Mouse (Mus musculus) left cerebral cortex, postnatal 14 days (tissue): ENCODE data around the gene Ccdc32. TPM values are rescaled to one million over a fixed set of nuclear protein-coding genes. Genes with fewer than 3 reads are reported as not detected.

Source experiments
- DNase-seq, 2 experiments: peaks; one replicate each; pipeline ENCODE4 v3.0.0; 2021 to 2022; ENCODE audit warnings: low spot score in 2 of 2, mixed read lengths in 1 of 2
- intact Hi-C: fragments of 180-260 bp; cut with DNase I; formaldehyde crosslinking; loops from one replicate; pipeline ENCODE4 v1.15.1; 2025
- long read RNA-seq, 2 experiments: library from polyadenylated mRNA; stranded (forward); transcript quantifications; one replicate each; pipeline ENCODE4 v2.0.0; 2021
- total RNA-seq, 2 experiments: library from RNA; stranded (reverse); gene quantifications; 2 replicates each; pipeline ENCODE4 v1.2.3; 2021

Ccdc32 gene
- 10 to 100 TPM; 60.2 TPM for total RNA-seq
- long read RNA-seq, experiment 1, transcript Ccdc32-201 (4 exons, 1,870 nt), result major isoform, 73 of 141 reads
- long read RNA-seq, experiment 1, partial matches to known transcripts, result 4 of 141 reads
- long read RNA-seq, experiment 1, other reads (novel, unspliced or antisense), result 64 of 141 reads
- long read RNA-seq, experiment 2, transcript Ccdc32-201 (4 exons, 1,870 nt), result major isoform, 54 of 99 reads
- long read RNA-seq, experiment 2, partial matches to known transcripts, result 5 of 99 reads
- long read RNA-seq, experiment 2, other reads (novel, unspliced or antisense), result 40 of 99 reads

DNA sequence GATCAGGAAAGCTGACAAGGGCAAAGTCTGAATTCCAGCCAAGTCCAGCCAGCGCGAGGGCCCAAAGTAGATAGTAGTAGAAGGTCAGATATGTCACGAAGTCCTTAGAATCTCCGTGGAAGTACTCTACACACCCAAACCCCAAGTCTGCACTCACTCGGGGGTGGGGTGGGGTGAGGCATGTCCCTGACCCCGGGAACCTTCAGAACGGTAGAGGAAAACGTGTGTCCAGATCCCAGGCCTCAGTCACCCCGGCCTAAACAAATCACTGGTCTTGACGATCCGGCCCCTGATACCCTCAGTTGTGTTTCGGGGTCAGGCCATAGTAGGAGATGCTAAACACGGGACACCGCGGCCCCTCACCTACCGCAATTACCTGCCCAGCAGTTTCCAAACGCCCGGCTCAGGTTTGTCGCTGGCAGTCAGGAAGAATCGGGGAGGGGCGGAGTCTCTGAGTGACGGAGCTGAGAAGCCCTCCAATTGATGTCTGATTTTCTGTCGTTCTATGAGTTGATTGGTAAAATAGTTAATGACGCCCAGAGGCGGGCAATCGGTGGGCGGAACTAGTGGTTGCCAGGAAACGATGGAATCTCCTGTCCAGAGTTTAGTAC, at the start of gene Ccdc32:
TSS of gene Ccdc32 (minus strand) at position 453 of the 611 bp plus-strand sequence.
- DNase-seq, result peak; percentile 95 to 97
- intact Hi-C loops, result no loop called here

DNA sequence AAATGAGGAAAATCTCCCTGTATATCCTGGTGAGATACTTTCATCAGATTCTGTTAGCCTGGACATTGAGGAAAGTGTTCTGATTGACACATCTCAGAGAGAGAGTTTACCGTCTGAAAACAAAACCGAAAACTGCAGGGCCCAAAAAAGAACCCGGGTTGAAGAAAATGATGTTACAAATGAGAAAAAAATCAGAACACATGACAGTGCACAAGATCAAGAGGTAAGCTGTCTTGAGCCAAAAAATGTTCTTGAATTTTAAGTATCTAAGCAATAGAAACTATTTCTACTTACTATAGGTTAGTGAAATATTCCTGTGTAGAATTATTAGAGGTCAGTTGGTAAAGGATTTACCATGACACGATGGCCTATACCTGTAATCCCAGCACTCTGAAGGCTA, 43.2 kb upstream of the Ccdc32 start:
- no peak for DNase-seq
- intact Hi-C loops, result no loop called here

DNA sequence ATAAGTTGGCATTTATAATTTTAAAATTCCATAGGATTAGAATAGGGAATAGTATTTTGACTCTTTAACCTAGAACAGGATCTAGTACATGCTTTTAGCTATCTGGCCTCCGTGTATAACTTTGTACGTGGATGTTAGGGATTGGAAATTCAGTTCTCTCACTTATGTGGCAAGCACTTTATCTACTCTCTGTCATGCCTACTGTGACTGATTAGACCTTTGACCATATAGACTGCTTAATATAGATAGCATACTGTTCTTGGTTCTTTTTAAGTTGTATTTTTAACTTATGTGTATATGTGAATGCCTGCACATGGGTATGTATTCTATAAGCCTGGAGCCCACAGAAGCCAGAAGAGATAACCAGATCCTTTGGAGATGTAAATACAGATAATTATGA, 30.9 kb upstream of the Ccdc32 start:
- intact Hi-C loops, result no loop called here
- DNase-seq, result no peak

DNA sequence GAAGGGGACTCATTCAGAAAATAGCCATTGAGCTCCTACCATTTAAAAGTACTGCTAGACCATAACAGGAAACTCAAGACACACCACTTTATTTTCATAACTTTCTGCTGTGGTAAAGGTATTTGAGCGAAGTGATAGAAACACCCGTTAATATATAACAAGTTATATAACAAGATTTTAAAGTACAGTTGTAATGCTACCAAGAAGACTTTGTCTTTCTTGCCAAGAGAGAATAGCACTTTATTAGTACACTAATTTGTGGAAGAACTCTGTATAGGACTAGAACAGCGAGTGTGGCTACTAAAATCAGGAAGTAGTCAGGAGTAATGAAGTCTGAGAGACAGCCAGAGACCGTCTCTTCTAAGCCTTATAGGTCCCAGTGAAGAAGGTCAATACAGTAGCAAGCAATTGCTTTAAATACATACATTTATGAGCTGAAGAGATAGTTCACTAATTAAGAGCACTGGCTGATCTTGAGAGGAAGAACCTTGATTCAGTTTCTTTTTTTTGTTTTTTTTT, 21.0 kb upstream of the Ccdc32 start:
- no peak for DNase-seq
- intact Hi-C loops, result no loop called here

DNA sequence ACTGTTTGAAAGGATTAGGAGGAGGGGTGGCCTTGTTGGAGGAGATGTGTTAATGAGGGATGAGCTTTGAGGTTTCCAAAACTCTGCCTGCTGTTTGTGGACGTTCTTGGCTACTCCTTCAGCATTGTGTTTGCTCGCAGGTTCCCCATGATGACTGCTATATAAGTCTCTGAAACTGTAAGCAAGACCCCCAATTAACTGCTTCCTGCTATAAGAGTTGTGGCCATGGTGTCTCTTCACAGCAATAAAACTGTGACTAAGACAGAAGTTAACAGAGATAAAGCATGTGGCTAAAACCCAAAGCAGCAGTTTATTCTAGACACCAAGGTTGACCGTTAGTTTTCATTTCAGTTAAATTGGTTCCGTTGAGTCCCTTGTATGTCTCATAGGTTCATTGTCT, 18.7 kb upstream of the Ccdc32 start:
- DNase-seq, result no peak
- intact Hi-C loops, result loop anchor here (5.0 to 10.0 kb wide), 2 partner anchors 139 to 237 kb away; partner anchors contain the start of gene Vps18

DNA sequence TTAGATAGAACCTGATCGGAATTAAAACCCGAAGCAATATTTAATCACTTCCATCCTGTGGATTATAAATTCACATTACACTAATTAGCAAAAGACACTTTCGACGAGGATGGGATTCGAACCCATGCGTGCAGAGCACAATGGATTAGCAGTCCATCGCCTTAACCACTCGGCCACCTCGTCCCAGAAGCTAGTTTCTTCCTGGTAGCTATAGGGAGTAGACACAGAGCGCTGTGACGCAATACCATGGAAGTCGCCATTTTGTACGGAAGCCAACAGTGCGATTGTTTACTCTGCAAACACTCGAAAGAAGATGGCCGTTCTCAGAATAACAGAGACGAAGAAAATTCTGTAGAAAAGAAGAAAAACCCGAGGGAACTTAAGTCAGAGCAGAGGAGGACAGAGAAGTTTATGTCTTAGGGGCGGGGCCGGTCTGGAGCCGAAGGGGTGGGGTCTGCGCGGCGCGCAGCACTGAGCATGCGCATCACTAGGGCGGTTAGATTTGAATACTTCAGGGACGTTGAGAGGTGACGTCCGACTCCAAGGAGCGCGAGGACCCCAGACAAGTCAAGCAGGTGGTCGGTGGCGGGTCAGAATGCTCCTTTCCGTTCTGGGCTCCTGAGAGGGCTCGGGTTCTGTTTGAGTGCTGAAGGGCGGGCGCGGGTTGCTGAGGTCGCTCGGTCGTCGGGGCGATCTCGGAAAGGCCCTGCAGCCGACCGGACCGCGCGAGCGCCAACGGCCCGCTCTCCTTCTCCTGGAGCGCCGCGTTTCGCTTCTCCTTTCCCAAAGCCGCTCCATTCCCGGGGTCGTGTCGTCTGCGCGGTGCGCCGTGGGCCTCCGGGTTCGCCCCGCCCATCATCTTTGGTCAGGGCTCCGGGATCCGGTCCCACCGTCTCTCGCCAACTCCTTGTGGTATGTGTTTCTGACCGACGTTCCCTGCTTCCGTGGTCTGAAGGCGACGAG, 17.7 kb upstream of the Ccdc32 start, which contains the start of gene Knl1:
TSS of gene Knl1 (plus strand) at position 471 of the 963 bp plus-strand sequence.
- intact Hi-C loops, result loop anchor here (5.0 to 10.0 kb wide), 2 partner anchors 140 to 238 kb away; partner anchors contain the start of gene Vps18
- DNase-seq, result peak; percentile 97 to 98

DNA sequence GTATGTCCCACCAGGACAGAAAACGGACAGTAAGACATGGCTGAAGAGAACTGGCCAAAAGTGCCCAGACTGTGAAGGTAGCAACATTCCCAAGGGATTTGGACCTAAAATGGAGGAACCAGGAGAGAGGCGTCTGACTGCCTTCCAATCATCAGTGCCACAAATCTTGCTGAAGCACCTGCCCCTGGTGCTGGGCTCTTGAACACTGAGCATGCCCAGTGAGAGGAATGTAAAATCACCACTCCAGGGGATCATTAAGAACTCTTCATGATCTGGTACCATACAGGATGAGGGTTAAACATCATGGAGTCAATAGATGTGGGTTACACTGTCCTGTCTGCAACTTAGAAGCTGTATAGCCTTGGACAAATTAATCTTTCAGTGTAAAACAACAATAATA, 16.0 kb upstream of the Ccdc32 start:
- DNase-seq, result no peak
- intact Hi-C loops, result loop anchor here (5.0 to 10.0 kb wide), 2 partner anchors 142 to 240 kb away; partner anchors contain the start of gene Vps18

DNA sequence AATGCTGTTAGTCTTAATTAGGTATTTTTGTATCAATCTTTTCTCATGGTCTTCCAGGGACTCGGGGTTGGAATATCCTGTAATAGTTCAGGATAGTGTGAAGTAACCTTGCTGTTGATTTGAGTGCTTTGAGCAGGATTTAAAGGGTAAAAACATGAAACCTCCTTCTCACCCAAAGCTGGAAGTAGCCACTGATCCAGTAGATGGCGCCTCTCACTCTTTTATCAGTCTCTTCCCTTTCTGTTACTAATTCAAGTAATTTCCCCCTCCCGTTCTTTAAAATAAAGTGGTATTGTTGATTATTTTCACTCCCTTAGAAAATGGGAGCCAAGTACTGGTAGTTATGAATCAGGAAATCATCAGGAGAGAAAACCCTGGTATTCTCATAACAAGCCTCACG, 11.7 kb upstream of the Ccdc32 start:
- intact Hi-C loops, result loop anchor here (10.0 kb wide), 1 partner anchor 244 kb away; the partner anchor contains the start of gene Vps18
- peak; percentile 55 to 65 for DNase-seq

DNA sequence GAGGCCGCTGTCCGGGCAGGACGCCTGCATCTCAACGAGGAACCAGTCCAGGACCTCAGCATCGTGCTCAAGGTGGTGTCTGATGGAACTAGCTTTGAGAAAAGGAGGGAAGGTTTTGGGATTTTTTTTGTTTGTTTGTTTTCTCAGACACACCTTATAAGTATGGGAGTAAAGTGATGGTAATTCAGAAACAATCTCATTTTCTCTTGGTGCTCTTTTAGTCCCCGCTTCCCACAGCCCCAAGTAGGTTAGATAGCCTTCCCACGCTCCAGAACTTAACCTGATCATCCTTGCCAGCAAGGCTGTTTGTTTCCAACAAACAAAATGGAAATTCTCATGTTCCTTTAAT, 6.2 kb upstream of the Ccdc32 start:
- no peak for DNase-seq
- intact Hi-C loops, result no loop called here

DNA sequence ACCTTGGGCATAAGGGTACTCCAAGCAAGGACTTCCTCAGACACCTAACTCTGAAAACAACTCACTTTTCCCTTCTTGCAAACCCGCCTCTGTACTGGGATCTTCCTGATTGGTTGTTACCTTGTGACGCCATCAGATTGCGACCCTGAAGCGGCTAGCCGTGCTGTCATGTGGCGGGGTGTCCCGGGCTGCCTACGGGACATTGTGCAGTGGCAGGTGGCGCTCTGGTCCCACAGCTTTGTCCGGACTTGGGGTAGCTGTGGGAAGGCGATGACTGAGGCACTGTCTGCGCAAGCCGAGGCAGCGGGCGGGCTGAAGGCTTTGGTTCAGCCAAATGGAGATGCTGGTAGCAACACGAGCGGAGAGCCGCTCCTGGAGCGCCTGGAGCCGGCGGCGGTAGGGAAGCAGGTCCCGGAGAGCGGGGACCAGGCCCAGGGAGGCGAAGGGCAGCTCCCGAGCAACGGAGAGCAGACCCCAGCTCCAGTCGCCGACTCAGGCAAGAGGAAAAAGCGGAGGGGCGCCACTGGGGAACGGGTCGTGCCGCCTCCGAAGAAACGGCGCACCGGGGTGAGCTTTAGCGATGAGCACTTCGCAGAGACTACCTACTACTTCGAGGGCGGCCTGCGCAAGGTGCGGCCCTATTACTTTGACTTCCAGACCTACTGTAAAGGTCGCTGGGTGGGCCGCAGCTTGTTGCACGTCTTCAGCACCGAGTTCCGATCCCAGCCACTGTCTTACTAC, 5.6 kb upstream of the Ccdc32 start, which contains the start of gene Rpusd2:
TSS of gene Rpusd2 (plus strand) at position 135 of the 741 bp plus-strand sequence.
- peak; percentile 93 to 95 for DNase-seq
- intact Hi-C loops, result no loop called here

DNA sequence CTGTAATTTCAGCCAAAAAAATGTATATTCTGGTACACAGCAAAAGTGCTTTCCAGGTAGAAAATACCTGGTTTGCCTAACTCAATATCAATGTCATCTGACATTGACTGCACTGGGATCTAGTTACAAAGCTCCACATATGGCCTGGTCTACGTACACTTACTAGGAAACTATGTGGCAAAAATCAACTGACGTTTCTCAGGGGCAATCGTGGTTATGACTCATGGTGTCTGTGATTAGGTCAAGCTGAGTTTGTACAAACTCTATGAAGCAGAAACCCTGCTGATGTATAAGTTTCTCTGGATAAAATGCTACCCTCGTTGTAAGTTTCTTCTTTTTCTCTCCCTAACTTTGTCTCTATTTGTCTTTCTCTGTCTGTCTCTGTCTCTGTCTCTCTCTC, 3.0 kb upstream of the Ccdc32 start:
- intact Hi-C loops, result no loop called here
- no peak for DNase-seq

DNA sequence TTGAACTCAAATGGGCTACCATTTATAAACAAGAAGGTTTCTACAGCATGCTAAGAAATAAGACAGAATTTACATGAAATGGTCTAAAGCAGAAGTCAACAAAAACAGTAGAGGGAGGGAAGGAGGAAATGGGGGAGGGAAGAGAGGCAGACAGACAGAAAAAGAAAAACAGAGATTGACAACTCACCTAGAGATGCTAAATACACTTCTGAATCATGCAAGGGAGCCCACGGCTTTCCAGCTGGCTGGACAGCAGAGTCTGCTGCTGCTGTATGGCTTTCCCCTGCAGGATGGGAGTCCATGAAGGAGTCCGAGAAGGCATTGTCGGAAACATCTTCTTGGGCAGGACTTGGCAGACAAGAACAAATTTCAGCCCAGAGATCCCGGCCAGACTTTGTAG, 2.2 kb downstream of the Ccdc32 start:
- no peak for DNase-seq
- intact Hi-C loops, result no loop called here

DNA sequence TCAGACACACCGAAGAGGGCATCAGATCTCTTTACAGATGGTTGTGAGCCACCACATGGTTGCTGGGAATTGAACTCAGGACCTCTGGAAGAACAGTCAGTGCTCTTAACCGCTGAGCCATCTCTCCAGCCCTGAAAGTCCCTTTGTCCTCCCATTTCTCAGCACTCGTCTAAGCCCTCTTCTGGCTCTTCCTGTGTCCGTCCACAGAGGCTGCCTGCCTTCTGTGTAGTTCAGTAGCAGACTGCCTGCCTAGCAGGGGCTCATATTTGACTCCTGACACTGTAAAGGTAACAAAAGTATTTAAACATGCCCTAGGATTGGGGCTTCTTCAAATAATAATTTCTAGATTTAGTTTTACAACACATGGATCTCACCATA, 4.0 kb downstream of the Ccdc32 start:
- no peak for DNase-seq
- intact Hi-C loops, result no loop called here

DNA sequence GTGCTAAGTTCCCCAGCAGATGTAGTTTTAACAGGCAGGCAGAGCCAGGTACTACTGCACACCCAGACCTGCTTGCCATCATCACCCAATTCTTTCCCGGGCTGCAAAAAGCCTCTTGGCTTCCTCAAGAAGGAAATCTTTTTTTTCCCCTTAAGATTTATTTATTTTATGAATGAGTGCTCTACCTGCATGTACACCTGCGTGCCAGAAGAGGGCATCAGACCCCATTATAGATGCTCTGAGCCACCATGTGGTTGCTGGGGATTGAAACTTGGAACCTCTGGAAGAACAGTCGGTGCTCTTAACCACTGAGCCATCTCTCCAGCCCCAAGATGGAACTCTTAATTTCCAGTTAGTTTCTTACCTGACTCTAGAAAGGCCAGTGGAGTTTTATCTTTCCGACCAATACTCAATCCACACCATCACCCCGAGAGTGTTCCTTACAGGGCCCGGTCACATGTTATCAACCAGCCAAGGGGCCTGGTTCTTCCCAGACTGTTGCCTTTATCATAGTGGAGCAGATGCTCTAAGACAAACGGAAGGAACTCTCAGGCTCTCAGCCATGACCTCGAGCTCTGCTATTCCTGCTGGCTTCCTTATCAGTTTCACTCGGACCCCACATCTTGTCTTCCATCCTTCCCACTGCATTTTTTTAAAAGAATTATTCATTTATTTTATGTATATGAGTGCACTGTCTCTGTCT, 4.5 kb downstream of the Ccdc32 start:
- intact Hi-C loops, result no loop called here
- DNase-seq, result no peak

DNA sequence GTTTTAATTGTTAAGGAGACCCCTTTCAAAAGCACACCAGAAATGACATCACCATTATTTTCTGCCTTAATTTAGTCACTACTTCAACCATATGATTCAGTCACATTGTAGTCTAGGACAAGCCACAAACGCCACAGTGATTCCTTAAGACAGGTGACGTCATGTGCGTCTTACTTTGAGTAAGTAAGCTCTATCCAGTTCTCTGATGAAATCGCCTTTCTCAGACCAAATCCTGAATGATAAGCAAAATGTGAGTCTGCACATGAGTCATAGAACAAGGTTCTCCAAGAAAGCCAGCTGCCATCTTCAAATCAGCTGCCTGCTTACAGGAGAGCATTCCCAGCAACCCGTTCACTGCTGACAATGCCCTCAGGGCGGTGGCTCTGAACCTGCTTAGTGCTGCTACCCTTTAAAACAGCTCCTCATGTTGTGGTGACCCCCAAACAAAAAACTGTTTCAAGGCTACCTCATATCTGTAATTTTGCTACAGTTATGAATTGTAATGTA, 6.0 kb downstream of the Ccdc32 start:
- DNase-seq, result no peak
- intact Hi-C loops, result no loop called here

DNA sequence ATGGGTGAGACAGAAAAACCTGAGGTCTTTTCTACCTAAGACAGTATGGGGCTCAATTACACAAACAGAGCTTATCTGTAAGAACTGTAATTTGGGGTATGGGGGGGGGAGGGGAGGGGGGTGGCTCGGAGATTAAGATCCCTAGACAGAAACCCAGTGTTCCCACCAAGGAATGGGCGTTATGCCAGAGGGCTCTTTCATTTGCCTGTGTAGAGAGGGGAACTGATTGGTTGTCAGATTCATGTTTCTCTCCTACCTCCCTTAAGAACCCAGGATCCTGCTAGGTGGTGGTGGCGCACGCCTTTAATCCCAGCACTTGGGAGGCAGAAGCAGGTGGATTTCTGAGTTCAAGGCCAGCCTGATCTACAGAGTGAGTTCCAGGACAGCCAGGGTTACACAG, 9.7 kb downstream of the Ccdc32 start:
- intact Hi-C loops, result no loop called here
- no peak for DNase-seq

DNA sequence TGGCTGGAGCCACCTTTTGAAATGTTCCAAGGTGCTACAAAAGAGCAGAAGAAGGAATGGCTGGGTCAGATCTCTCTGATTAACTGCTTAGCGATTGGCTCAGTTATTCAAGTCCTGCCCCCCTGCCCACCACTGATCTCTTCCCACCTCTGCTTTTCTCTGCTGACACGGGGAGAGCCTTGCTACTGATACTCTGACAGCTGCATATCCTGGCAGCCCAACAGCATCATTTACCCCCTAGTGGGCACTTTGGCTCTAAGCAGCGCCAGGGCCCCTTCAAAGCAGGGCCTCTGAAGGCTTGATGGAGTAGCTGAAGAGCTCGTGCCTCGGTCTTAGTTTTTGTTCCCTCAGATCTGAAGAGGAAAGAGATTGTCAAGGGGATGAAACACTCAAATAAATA, 10.1 kb downstream of the Ccdc32 start:
- intact Hi-C loops, result no loop called here
- no peak for DNase-seq

DNA sequence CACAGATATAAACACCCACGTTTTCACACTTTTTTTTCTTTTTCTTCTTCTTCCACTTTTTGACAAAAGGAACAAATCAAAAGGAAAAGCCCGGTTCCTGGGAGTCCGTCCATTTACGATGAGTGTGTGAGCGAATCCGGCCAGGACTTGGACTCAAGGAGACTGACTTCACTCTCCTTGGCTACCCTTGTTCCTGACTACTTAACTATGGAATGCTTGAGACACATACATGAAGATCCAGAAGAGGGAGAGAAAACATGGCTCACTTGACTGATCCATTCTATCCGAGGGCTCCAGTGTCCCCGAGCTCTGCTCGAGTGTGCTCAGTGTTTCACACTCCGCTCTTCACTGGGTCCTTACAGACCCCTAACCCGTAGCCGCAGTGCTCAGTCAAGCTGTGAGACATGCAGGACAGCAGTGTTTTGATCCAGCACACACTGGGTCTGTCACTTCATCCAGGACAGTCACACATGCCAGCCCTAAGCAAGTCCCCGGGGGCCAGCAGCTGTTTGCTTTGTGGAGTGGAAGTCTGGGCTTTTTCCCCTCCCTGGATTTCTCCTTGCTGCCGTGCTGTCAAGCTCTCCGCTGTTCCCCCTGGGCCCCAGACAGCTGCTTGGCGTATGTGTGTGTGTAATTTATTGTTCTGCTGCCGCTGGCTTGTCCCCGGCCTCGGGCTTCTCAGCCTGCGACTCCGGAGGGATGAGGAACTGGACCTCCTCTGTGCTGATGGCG, 10.6 kb downstream of the Ccdc32 start:
- intact Hi-C loops, result no loop called here

More for the DNA sequence above, 10.6 kb downstream of the Ccdc32 start:
- DNase-seq, result no peak
